Mouse (Mus musculus): ENCODE measurements at regions not wholly inside any gene's neighbourhood (a gene's known extent, or its start where the extent isn't known, plus 50 kb on each side); places are given as distances from the start of the nearest gene placed in this dataset.

DNA sequence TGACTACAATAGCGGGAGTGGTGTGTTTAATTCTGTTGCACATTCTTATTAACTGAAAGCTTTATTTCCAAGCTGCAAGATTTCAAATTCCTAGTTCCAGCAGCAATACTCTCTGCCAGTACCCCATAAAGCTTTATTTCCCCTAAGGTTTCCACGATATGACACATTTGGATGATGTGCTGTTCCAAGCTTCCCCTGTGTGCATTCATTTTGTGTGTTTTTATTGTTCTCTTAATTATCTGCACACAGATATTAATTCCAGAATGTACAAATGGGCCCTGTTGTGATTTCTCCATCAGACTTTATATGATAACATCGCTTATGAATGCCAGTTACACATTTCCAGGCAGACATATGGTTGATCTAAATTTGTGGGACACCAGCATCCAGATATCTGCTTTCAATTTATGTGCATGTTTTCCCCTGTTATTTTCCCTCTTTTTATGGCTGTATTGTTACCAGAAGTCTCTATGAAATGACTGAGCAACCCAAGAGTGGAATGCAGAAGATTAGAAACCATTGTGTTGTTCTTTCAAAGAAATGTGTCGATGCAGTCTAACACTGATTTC is 312.4 kb upstream of the 1700008P02Rik start:
- no peak for TF ChIP-seq CTCF (IDR thresholded peaks at IDR 0.05; ENCODE audit: borderline replicate concordance, extremely low read depth, insufficient read depth, insufficient read length)
- no peak for TF ChIP-seq POLR2A (IDR thresholded peaks at IDR 0.05; ENCODE audit: borderline replicate concordance, extremely low read depth, insufficient read depth, insufficient read length, poor library complexity, severe bottlenecking)
